Mouse (Mus musculus): ENCODE measurements at regions not wholly inside any gene's neighbourhood (a gene's known extent, or its start where the extent isn't known, plus 50 kb on each side); places are given as distances from the start of the nearest gene placed in this dataset.
A peak's percentile ranks its signal among the peaks of the same experiment; 100 is the strongest.

DNA sequence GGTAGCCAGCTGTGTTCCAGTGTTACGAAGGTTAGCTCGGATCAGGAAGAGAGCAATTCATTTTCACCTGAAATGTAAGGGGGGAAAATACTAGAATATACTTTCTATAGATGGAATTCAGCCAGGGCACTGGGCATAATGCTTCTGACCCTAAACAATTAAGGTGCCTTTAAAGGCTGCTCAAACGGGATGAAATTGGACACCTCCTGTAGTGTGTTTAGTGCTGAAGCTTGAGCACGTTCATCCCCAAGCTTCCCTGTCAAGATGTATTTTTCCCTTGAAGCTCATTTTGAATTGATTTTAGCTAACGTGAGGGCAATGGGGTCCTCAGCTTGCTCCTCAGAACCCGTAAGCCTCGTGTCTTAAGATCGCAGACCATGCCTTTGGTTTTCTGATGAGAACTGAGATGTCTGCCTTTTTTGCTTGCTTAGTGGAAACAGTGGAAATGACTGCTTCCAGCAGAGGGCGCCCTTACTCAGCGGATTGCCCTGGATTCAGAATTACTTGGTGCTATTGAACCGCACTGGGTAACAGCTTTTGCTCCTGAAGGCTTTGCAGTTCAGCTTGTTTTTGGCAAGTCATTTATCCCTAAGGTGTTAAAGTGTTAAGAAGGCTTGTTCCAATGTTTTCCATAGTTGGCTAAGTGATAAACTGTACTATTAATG, 74.6 kb upstream of the Fermt1 start:
- no peak for DNase-seq (ENCODE audit: extremely low read depth, insufficient read length, low spot score)

DNA sequence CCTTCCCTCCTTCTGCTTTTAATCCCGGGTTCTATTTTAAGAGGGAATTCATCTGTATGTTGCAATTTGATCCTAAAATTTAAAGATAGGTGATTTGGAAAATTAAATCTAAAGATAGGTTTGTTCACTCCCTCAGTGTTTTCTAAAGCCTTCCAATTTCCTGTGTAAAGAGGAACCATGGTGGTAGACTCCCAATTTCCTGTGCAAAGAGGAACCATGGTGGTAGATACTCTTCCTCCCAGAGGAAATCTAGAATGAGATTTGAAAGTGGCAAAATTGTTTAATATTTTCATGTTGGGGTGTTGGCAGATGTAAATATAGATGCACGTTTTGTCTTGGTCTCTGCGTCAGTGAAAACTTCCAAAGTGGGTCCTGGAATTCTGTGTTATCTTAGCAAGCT, 75.5 kb upstream of the Fermt1 start:
- DNase-seq (ENCODE audit: extremely low read depth, insufficient read length, low spot score): no peak

DNA sequence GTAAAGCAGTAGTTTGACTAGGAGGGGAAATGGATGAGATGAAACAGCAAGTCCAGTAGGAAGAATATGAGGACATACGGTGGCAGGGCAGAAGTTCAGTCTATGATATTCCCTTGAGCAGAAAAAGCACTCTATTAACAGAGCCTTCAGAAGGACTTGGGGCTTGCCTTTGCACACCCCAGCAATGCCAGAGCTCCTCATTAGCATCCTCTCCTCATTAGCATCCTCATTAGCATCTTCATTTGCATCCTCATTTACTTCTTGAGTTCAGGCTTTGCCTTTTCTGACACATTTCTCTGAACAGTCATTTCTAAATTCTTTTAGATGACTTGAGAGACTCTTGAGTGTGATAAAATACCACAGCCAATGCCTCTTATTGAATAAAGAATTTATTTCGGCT, 81.3 kb upstream of the Fermt1 start:
- DNase-seq (ENCODE audit: extremely low read depth, insufficient read length, low spot score): no peak

DNA sequence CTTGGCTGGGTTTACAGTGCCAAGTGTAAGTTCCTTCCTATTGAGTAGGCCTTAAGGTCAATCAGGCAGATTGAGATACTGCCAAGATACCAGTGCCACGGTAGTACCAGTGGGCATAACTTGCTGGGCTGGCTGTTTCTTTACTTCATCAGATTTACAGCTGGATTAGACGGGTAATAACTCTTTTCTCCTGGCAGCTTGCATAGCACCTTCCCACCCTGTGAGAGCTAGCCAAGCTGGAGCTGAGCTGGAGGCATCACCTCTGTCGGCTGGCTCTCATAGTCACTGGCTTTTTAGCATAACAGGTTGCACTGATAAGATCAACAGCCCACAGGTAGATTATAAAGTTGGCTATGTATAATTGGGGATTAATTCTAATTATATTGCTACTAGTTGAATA, 89.7 kb upstream of the Fermt1 start:
- no peak for DNase-seq (ENCODE audit: extremely low read depth, insufficient read length, low spot score)

DNA sequence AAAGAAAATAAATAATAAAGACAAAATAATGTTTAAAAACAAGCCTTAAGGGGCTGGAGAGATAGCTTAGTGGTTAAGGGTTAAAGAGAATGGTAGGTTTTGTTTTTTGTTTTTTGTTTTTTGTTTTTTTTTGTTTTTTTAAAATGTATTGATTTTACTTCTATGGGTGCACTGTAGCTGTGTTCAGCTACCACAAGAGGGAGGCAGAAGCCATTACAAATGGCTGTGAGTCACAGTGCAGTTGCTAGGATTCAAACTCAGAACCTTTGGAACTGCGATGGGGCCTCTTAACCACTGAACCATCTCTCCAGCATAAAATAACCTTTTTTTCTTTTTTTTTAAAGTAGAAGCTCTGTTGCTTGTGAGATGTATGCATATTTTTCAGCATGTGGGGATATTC, 95.0 kb upstream of the Fermt1 start:
- DNase-seq (ENCODE audit: extremely low read depth, insufficient read length, low spot score): no peak

DNA sequence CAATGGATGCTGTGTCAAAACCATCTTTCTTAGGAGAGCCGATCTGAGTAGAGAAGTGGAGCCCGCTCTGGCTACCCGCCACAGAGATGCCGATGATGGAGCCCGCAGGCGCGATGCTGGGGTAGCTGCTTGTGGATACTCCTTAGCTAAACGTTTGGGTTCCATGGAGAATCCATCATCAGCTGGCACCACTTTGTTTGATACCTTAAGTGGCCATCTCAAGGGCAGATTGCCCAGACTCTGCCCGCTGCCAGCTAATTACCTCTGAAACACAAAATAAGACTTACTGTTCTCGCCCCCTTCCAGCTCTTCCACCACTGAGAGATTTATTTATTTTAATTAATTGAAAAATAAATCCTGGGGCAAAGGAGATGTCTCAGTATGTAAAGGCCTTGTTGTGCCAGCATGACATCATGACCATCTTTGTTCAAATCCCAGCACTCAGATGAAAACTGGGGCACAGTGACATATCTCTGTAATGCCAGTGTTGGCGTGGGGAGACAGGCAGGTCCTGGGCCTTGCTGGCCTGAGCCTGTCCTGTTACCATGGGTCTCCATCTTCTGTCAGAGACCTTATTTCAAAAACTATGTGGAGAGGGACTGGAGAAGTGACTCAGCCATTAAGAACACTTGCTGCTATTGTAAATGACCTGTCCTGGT, 132.1 kb upstream of the Fermt1 start:
- no peak for DNase-seq (ENCODE audit: extremely low read depth, insufficient read length, low spot score)

DNA sequence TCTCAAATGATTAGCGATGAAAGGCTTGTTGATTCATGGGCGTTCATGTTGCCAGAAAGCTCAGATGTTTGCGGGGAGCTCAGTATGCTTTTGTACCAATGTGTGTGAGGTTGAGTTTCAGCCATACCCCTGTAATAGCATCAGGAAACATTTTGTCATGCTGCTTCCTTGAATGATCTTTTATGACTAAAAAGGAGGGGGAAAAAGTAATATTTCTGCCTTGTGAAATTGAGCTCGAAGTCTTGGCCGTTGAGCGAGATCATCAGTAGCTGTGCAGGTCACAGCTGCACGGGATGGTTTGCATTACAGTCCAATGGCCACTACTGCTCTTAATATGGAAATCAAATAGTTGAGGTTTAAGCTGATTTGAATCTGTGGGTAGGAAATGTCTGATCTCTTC, 145.3 kb upstream of the Fermt1 start:
- DNase-seq (ENCODE audit: extremely low read depth, insufficient read length, low spot score): no peak

DNA sequence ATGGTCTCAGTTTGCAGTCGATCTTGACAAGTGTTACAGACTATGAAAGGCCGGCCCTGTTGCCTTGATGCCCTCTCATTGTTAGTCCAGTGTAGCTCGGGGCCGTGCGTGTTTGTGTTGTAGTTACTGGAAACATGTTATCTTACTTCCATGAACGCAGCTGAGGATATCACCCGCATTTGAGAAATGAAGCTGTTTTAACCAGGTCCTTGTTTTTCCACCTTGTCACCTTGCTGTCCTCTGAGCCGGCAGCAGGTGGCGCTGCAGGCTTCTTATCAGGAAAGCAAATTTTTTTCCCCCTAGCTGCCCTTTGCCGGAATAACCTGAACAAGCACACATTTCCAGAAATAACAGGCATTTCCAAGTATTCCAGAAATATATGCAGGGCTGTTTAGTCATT, 167.9 kb upstream of the Fermt1 start:
- peak; percentile 9 for DNase-seq (ENCODE audit: extremely low read depth, insufficient read length, low spot score)

DNA sequence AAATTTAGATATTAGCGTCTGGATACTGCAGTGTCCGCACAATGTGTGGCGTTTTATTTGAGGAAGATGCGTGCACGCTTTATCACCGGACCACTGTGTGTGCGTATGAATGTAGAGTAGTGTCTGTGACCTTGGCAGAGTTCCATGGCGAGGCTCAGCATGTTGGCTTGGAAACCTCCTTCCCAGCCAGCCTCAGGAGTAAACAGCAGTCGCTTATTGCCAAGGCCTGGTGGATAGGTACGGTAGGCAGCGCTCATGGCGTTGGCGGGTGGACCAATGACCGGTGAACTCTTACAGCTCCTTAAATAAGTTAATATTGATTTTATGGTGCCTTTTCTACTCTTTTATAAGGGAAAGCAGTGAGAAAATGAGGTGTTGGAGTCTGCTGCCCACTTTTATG, 172.9 kb upstream of the Fermt1 start:
- no peak for DNase-seq (ENCODE audit: extremely low read depth, insufficient read length, low spot score)

DNA sequence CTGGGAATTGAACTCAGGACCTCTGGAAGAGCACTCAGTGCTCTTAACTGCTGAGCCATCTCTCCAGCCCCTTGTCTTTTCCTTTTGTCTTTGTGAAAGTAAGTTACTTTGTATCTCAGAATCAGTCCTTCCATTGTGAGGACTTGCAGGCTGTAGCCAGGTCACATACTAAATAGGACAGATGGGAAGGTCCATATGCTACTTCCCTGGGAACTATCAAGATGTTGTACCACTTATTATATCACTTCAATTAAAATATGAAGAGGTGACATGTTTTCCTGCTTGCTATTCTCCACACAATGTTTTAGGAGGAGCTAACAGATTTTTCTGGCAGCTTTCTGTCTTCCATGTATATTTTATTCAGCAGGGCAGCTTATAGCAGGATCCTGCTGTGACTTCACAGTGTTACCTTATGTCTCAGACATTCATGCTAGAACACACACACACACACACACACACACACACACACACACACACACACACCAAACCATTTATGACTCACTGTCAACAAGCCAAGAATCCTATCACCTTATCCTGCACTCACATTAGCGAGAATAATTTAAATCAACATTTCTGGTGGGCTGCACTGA, 179.6 kb upstream of the Fermt1 start:
- DNase-seq (ENCODE audit: extremely low read depth, insufficient read length, low spot score): no peak

DNA sequence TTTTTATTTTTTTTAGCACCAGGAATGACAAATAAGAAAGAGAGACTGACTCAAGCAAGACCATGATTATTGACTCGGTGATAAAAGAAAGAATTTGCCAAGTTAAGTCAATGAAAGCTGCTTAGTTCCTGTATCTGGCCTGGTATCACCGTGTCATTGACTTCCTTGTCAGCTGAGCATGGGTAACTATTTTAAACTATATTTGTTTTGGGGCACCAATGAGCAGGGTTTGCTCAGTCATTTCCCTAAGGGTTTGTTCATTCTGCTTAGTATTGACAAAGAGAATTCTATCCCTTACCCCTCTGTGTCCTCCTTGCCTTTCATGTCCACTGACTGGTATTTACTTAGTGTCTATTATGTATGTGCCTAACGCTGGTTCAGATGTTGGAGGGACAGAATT, 189.2 kb upstream of the Fermt1 start:
- no peak for DNase-seq (ENCODE audit: extremely low read depth, insufficient read length, low spot score)

DNA sequence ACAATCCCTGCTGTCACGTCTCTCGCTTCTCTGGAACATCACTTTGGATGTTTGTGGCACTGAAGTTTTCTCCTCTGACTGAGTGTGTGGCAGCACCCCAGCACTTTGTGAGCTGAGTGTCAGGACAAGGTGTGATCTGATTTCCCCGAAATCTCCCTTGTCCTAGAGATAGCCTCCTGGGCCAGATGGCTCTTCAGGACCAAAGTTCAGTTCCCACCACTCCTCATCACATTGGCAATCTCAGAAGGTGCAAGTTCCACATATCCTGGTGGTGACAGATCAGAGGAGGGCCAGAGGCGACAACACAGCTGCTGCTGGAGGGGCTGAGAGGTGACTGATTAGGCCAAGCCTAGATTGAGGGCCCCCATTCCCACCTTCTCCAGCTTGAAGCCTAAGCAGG, 193.2 kb upstream of the Fermt1 start:
- no peak for DNase-seq (ENCODE audit: extremely low read depth, insufficient read length, low spot score)

DNA sequence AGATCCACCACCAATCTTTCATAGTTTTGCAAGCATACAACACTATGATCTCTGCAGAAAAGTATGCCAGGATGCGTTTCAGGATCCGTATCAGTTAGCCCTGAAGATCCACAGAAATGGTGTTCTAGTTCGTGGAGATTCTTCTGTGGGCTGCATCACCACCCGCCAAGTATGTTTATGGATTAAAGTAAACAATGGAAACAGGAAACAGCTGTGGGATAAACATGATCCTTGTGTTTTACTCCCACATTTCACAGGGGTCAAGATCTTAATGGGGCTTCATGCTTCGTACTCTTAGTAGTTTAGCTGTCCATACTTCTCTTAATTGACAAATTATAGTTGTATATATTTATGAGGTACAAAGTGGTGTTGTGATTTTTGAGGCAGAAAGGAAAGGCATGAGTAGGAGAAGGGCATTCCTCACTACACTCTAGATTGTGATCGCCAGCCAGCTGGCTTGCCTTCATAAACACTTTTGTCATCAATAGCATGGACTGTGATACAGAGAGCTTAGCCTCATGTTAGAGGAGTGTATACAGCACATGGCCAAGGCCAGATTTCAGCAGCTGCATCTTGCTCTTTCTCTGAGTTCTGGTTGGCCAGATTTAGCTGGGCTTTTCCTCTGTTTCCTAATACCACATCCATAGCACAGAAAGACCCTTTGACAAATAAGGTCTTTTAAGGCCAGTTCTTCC, 195.8 kb upstream of the Fermt1 start:
- DNase-seq (ENCODE audit: extremely low read depth, insufficient read length, low spot score): no peak

DNA sequence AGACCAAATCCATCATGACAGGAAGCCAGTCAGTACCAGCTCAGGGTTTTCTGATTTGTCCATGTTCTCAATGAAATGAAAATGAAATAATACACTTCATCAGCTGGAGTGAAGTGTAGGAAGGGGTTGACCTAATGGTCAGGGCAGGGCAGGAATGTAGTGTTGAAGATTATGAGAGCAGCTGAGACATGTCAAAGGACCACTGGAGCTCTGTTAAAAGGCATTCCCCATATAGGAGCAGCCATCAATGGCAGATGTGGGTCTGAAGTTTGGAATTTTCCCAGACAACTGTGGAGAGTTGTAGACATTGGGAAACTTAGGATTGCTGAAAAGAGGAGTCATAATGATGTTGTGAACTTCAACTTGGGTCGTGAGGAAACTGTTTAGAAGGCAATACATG, 206.8 kb upstream of the Fermt1 start:
- DNase-seq (ENCODE audit: extremely low read depth, insufficient read length, low spot score): no peak

DNA sequence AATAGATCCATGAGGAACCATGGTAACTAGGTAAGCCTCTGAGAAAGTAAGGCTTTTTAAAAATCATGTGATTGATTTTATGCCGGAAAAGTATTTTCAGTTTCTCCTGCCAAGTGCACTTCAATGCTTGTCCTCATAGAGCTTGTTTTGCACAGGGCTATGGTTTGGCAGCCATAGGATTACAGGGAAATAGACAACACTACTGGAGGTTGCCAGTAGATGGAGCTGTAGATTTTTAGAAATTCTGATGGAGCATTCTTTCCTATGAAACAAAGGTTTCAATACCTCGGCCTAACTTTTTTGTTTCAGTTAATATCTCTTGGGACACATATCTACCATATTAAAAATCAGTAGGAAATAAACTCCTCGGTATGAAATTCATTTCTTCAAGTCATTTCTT, 210.8 kb upstream of the Fermt1 start:
- no peak for DNase-seq (ENCODE audit: extremely low read depth, insufficient read length, low spot score)

DNA sequence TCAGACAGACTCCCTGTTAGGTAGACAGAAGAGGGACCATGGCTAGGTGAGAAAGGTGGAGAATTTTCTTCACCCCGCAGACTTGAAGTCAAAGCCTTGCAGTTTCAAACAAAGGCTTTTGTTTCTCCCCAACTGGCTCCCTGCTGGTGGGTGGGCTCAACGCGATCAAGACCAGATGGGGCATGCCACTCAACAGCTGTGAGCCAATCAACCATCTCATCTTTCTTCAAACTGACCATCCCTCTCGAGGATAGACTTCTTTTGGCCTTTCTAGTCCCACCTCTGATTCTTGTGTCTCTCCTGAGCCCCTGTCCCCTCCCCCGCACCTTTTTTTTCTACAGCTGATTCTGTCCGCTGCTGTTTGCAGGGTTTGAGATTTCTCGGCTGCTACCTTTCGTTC, 212.5 kb upstream of the Fermt1 start:
- no peak for DNase-seq (ENCODE audit: extremely low read depth, insufficient read length, low spot score)

DNA sequence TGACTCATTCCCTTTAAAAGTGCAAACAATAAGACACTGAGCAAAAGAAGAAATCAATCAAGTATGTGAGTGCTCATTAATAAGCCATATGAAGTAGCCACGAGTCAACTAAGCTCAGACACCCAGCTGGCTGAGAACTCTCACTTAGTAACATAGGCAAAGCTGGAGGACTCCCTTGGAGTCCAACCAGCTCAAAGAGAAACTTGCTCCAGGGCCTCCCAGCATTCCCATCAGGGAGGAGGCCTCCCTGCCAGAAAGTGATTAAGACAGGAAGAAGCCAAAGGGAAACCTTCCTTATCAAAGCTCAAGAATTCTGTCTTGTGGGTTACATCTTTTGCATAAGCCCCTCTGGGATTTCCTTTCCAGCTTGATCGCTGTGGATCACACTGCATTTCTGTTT, 213.7 kb upstream of the Fermt1 start:
- DNase-seq (ENCODE audit: extremely low read depth, insufficient read length, low spot score): no peak

DNA sequence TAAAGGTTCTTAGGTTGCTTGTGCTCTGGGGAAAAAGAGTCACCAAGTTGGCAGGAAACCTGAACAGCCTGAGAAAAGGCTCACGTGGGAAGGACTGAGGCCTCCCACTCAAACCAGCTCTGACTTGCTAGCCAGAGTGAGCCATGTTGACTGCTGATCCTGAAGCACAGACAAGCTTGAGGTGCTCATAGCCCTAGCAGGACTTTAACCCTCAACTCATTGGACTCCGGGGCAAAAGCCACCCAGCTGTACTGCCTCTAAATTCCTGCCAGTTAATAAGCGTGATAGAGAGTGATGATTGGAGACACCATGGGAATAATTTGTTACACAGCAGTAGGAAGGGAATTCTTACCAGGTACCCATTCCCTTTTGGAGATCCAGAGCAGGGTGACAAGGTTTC, 230.7 kb upstream of the Fermt1 start:
- no peak for DNase-seq (ENCODE audit: extremely low read depth, insufficient read length, low spot score)

DNA sequence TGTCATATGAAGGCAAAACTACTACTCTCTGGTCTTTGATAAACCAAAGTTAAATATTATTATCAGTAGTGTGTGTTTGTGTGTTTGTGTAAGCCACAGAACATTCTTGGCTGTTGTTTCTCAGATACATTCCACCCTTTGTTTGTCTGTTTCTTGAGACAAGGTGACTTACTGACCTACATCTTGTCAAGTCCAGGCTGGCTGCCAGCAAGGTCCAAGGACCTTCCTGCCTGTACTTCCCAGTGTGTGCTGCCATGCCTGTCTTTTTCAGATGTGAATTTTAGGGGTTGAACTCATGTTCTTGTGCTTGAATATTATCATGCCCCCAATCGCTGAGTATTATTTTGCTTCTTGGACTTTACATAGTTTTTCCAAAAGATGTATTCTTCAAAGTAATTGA, 235.5 kb upstream of the Fermt1 start:
- DNase-seq (ENCODE audit: extremely low read depth, insufficient read length, low spot score): no peak

DNA sequence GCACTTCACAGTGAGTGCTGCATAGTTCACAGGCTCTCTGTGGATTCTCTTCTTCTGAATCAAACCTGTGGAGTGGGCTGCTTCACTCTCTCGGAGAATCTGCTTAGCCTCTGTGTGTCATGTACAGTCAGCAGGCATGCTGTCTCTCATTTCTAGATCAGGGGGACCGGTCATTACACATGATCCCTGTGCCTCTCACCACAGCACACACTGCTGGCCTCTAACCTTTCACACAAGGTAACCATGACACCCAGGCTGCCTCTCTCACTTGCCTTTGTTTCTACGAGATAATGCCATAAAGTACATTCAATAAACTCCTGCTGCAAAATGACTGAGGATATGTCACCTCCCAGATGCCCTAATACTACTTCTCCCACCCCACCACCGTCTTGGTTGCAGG, 237.2 kb upstream of the Fermt1 start:
- no peak for DNase-seq (ENCODE audit: extremely low read depth, insufficient read length, low spot score)

DNA sequence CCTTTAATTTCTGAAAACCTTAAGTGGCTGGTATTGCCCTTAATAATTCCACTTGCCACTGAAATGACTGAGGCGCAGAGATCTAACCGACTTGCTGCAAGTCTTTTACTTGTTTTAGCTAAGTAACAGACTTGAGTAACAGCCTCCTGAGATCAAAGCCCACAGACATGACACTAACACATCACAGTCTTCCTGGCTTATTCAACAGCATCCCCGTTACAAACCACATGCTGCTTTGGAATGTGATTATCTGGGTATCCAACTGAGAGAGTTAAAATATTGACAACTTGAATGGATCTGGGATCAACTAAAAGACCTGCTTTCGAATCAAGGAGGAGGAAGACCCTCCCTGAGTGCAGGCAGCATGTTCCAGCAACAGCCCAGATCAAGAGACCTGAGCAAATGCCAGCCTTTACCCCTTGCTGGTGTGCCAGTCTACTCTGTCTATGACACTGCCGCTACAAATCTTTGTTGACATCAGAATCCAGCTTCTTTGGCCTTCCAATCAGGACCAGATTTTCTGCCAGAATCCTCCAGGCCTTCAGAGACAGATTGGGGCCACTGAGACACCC, 258.7 kb upstream of the Fermt1 start:
- DNase-seq (ENCODE audit: extremely low read depth, insufficient read length, low spot score): no peak

DNA sequence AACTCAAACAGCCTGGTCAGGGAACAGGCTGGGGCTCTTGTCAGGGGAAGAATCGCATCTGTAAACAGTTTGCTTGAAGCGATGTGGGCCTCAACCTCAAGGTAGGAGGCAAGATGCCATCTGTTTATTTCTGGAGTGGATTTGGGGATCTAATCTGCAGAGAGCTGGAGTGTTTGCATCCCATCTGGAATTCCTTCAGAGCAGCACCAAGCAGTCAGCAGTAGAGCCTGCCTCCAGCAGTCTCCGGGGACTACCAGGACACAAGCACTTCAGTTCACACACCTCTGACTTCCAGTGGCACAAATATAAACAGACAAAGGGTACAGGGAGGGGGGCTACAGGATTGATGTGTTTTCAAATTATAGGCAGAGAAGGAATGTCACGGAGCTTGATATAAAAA, 262.8 kb upstream of the Fermt1 start:
- DNase-seq (ENCODE audit: extremely low read depth, insufficient read length, low spot score): no peak

All from 3134 (cell line).